Mouse (Mus musculus) lung, embryonic 15.5 days (tissue): Measurements from ENCODE around the gene Dyrk1a. TPM values are rescaled to one million over a fixed set of nuclear protein-coding genes. Genes with fewer than 3 reads are reported as not detected.

Source experiments
- ATAC-seq: fragments of 200-750 bp; cut with Nextera tagmentation; 2 replicates; pipeline ENCODE4 v1.8.0; 2017; ENCODE audit warnings: moderate number of reproducible peaks, borderline replicate concordance; ENCODE audit not compliant: low FRiP score, low TSS enrichment; ENCODE audit errors: extremely low read depth
- H3K27ac ChIP-seq: fragments of 300-500 bp; sonication (generic); 2 replicates; pipeline ENCODE4 v1.5.1; 2015; ENCODE audit warnings: moderate library complexity, mild to moderate bottlenecking, inconsistent platforms
- H3K27me3 ChIP-seq: fragments of 300-500 bp; sonication (generic); 2 replicates; pipeline ENCODE4 v1.6.1; 2015; ENCODE audit warnings: inconsistent platforms
- H3K36me3 ChIP-seq: fragments of 300-500 bp; sonication (generic); 2 replicates; pipeline ENCODE4 v1.6.1; 2015; ENCODE audit warnings: inconsistent platforms
- H3K4me1 ChIP-seq: fragments of 300-500 bp; sonication (generic); 2 replicates; pipeline ENCODE4 v1.6.1; 2015; ENCODE audit warnings: inconsistent platforms
- H3K4me2 ChIP-seq: fragments of 300-500 bp; sonication (generic); 2 replicates; pipeline ENCODE4 v1.6.1; 2015; ENCODE audit warnings: inconsistent platforms, mild to moderate bottlenecking, moderate library complexity
- H3K4me3 ChIP-seq: fragments of 300-500 bp; sonication (generic); 2 replicates; pipeline ENCODE4 v1.5.1; 2015; ENCODE audit warnings: mild to moderate bottlenecking, inconsistent platforms
- H3K9ac ChIP-seq: fragments of 300-500 bp; sonication (generic); 2 replicates; pipeline ENCODE4 v1.6.1; 2015; ENCODE audit warnings: inconsistent platforms
- H3K9me3 ChIP-seq: fragments of 300-500 bp; sonication (generic); 2 replicates; pipeline ENCODE4 v1.6.1; 2016; ENCODE audit warnings: inconsistent platforms
- WGBS: fragments of 180-500 bp; shearing (Covaris S2); methylation state at CpG from one replicate; pipeline ENCODE4 v1.1.7; 2015; 5-methylcytosine and 5-hydroxymethylcytosine counted together
- polyA plus RNA-seq: library from polyadenylated mRNA; unstranded; fragments of >200 nt; fragmentation: Nextera tagmentation; extraction: Ambion mirVana; gene quantifications from 2 replicates; pipeline ENCODE4 v1.2.1, GENCODE M21; 2015

Gene Dyrk1a
- polyA plus RNA-seq, 1 experiment from 2014 or later: 8.0 TPM

DNA sequence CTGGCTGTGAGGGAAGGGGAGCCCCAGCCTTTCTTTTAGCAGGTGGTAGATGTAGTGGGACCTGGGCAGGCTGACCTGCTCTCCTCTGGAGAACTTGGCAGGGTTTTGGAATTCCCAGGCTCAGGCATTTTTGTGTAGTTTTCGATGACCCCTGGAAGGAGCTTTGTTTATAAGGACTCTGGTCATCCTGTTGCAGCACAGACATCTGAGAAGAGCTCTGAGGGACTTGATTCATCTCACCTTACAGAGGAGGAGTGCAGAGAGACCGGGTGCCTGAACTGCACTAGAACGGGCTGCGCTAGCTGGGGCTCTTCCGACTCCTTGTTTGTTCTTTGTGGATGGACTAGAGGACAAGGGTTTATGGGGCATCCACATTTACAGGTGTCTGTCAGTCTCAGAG is 5.9 kb downstream of the Dyrk1a start:
- Histone ChIP-seq H3K36me3 (no peaks in the 10 kb centered on the region), H3K27me3 (no peaks in the 10 kb centered on the region), H3K4me2 (no peak overlapping the region), H3K27ac (no peak overlapping the region), H3K9ac (no peak overlapping the region), H3K4me3 (no peak overlapping the region), H3K9me3 (no peaks in the 10 kb centered on the region), H3K4me1 (peaks cover 59% of the 10 kb centered on the region)
- 45% methylated on average over 5 of the region's 5 CpGs for WGBS
- no peak for ATAC-seq

DNA sequence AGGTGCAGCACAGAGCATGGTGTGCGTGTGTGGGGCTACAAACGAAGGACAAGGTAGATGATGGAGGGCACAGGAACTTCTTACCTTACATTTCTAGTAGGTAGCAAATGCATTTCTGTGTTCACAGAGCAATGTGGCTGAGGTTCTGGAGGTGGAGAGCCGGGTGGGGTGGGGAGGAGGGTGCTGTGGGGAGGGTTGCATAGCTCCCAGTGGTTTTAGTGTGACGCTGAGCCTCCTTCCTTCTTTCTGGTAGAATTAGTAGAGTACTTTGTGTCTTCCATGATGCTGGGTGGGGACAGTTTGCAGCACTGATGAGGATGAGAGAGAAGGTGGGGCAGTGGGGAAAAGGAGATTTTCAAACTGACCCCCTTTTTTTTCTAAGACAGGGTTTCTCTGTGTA is 9.5 kb downstream of the Dyrk1a start:
- peaks cover 55% of the 10 kb centered on the region for H3K4me1 ChIP-seq
- H3K27ac ChIP-seq: no peak overlapping the region
- WGBS: 95% methylated on average over 4 of the region's 4 CpGs
- ATAC-seq: no peak
- H3K9ac ChIP-seq: no peak overlapping the region
- H3K4me2 ChIP-seq: no peak overlapping the region
- no peaks in the 10 kb centered on the region for H3K36me3 ChIP-seq
- no peaks in the 10 kb centered on the region for H3K27me3 ChIP-seq
- H3K4me3 ChIP-seq: no peak overlapping the region
- no peaks in the 10 kb centered on the region for H3K9me3 ChIP-seq

- ATAC-seq: no peak
- H3K4me1 ChIP-seq: peaks cover 47% of the 10 kb centered on the region
- H3K4me2 ChIP-seq: no peak overlapping the region
- no peaks in the 10 kb centered on the region for H3K36me3 ChIP-seq
- H3K9ac ChIP-seq: no peak overlapping the region
- 29% methylated on average over 7 of the region's 7 CpGs for WGBS
- H3K27ac ChIP-seq: 0 out of 2 replicates have a peak overlapping the region, but pooled peaks have one; percentile 8
- no peaks in the 10 kb centered on the region for H3K27me3 ChIP-seq
- no peak overlapping the region for H3K4me3 ChIP-seq
- H3K9me3 ChIP-seq: no peaks in the 10 kb centered on the region
Observed at GRCm38 (mm10) chr16:94580844-94581405, 11.1 kb downstream of the Dyrk1a start.

DNA sequence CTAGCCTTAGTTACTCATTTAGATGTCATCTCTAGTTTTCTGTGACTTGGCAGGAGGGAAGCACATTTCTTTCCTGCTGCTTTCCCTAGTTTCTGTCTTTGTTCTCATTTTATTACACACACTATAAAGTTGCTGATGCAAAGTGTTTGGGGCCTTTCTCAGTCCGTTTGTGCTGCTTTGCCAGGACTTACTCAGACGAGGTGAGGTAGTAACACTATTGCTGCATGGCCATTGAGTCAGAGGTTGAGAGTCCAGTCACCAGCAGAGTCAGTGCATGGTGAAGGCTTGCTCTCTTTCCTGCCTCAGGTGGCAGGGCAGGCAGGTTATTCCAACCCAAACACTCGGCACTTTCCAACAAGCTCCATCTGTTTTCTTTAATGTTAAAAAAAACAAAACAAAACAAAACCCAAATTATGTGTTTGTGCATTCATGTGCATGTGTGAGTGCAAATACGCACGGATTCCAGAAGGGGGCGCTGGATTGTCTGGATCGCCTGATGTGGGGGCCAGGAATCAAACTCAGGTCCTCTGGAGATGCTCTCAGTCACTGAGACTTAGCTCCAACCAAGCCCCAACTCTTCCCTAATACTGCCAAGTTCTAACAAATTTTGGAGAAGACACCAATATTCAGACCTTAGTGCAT is 16.7 kb downstream of the Dyrk1a start:
- H3K36me3 ChIP-seq: no peaks in the 10 kb centered on the region
- no peak for ATAC-seq
- peaks cover 67% of the 10 kb centered on the region for H3K4me1 ChIP-seq
- H3K9me3 ChIP-seq: no peaks in the 10 kb centered on the region
- H3K27ac ChIP-seq: no peak overlapping the region
- no peaks in the 10 kb centered on the region for H3K27me3 ChIP-seq
- no peak overlapping the region for H3K4me2 ChIP-seq
- no peak overlapping the region for H3K4me3 ChIP-seq
- WGBS: 59% methylated on average over 7 of the region's 7 CpGs
- no peak overlapping the region for H3K9ac ChIP-seq

- no peaks in the 10 kb centered on the region for H3K36me3 ChIP-seq
- peaks cover 66% of the 10 kb centered on the region for H3K4me1 ChIP-seq
- H3K27ac ChIP-seq: no peak overlapping the region
- no peak overlapping the region for H3K4me2 ChIP-seq
- WGBS: 63% methylated on average over 4 of the region's 4 CpGs
- no peak for ATAC-seq
- no peaks in the 10 kb centered on the region for H3K9me3 ChIP-seq
- H3K4me3 ChIP-seq: no peak overlapping the region
- no peaks in the 10 kb centered on the region for H3K27me3 ChIP-seq
- H3K9ac ChIP-seq: no peak overlapping the region
Observed at GRCm38 (mm10) chr16:94587461-94587860, 17.7 kb downstream of the Dyrk1a start.

- peaks cover 60% of the 10 kb centered on the region for H3K4me1 ChIP-seq
- WGBS: 64% methylated on average over 8 of the region's 8 CpGs
- H3K27ac ChIP-seq: no peak overlapping the region
Observed at GRCm38 (mm10) chr16:94588171-94588570, 18.4 kb downstream of the Dyrk1a start.

GRCm38 (mm10) chr16:94588974-94589373 is 19.2 kb downstream of the Dyrk1a start:
- Histone ChIP-seq H3K4me2 (no peak overlapping the region), H3K4me1 (peaks cover 54% of the 10 kb centered on the region), H3K9me3 (no peaks in the 10 kb centered on the region), H3K27me3 (no peaks in the 10 kb centered on the region), H3K27ac (no peak overlapping the region), H3K36me3 (no peaks in the 10 kb centered on the region), H3K9ac (no peak overlapping the region), H3K4me3 (no peak overlapping the region)
- WGBS: 72% methylated on average over 6 of the region's 6 CpGs
- no peak for ATAC-seq

More at GRCm38 (mm10) chr16:94588171-94588570, 18.4 kb downstream of the Dyrk1a start:
- 0 out of 2 replicates have a peak, but pooled peaks have one; percentile 49 for ATAC-seq
- Histone ChIP-seq H3K4me3 (no peak overlapping the region), H3K27me3 (no peaks in the 10 kb centered on the region), H3K4me2 (no peak overlapping the region), H3K36me3 (no peaks in the 10 kb centered on the region), H3K9ac (no peak overlapping the region), H3K9me3 (no peaks in the 10 kb centered on the region)

DNA sequence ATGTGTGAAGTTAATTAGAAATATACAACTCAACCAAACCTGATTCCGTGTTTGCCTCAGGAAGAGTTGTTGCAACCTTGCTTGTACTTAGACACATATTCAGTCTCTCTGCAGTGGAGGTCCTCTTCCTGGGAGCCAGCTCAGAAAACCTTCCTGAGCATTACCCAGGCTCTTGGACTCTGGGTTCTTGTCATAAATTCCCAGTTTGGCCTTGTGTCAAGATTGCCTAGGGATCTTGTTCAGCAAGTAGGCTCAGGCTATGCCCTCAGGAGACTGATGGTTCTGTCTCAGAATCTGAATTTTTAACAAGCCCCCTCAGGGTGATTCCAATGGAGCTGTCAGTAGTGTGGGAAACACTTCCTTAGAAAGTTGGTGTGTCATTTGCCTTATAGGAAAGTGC is 19.8 kb downstream of the Dyrk1a start:
- H3K27me3 ChIP-seq: no peaks in the 10 kb centered on the region
- WGBS: 84% methylated on average over 1 of the region's 1 CpGs
- H3K9ac ChIP-seq: no peak overlapping the region
- no peaks in the 10 kb centered on the region for H3K9me3 ChIP-seq
- H3K4me2 ChIP-seq: no peak overlapping the region
- no peak for ATAC-seq
- peaks cover 54% of the 10 kb centered on the region for H3K4me1 ChIP-seq
- H3K27ac ChIP-seq: no peak overlapping the region
- H3K4me3 ChIP-seq: no peak overlapping the region
- H3K36me3 ChIP-seq: no peaks in the 10 kb centered on the region

DNA sequence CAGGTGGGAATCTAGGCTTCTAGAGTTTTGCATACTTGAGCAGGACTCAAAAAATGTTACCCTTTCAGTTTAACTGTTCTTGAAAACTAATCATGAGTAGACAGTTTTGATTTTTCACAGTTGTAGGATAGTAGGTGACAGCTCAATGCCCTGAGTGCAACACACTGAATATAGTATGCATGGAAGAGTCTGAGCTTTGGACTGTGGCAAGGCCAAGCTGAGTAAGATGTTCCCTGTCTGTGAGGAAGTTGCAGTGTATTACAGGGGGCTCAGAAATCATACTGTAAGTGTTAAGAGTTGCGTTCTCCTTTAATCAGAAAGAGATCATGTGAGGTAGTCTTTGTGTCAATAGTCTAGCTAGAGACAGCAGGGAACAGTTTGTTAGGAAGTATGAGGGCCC is 20.4 kb downstream of the Dyrk1a start:
- Histone ChIP-seq H3K9me3 (no peaks in the 10 kb centered on the region), H3K27me3 (no peaks in the 10 kb centered on the region), H3K9ac (no peak overlapping the region), H3K36me3 (no peaks in the 10 kb centered on the region), H3K4me2 (no peak overlapping the region), H3K4me3 (no peak overlapping the region), H3K4me1 (peaks cover 50% of the 10 kb centered on the region), H3K27ac (no peak overlapping the region)
- ATAC-seq: no peak
- 80% methylated on average over 1 of the region's 1 CpGs for WGBS

DNA sequence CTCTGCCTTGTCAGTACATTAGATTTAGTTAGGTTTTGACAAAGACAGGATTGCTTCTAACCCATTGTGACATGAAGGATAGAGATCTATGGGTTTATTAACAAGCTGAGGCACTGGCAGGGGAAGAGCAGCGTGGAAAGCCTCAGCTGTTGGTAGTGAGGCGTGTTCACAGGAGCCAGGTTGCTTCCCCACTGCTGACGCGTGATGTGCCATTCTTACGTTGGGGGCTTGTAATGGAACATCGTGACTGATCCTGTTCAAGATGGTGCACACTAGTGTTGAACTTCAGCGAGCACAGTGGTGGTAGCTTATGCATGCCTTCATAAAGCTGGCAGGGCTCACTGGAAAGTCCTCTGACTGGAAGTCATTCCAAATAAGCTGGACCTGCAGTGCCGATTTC is 21.2 kb downstream of the Dyrk1a start:
- no peak overlapping the region for H3K27ac ChIP-seq
- H3K4me3 ChIP-seq: no peak overlapping the region

DNA sequence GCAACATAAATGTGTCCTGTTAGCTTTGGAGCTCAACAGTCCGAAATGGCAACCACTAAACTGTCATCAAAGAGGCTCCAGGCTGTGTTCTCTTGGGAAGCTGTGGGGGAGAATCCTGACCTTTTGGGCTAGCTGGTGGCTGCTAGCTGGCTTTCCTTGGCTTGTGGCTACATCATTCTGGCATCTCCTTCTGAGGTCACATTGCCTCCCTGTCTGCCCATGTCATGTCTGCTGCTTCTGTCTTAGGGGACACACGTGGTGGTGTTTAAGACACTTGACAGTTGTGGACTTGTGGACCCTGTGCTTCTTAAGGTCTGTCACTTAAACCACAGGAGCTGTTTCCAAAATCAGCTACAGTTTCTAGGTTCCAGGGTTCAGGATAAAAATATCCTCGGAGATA is 21.7 kb downstream of the Dyrk1a start:
- H3K36me3 ChIP-seq: no peaks in the 10 kb centered on the region
- no peak overlapping the region for H3K27ac ChIP-seq
- no peak overlapping the region for H3K4me2 ChIP-seq
- ATAC-seq: no peak
- H3K4me3 ChIP-seq: no peak overlapping the region
- 72% methylated on average over 3 of the region's 3 CpGs for WGBS
- H3K9ac ChIP-seq: no peak overlapping the region
- no peaks in the 10 kb centered on the region for H3K27me3 ChIP-seq
- H3K9me3 ChIP-seq: no peaks in the 10 kb centered on the region
- H3K4me1 ChIP-seq: peaks cover 51% of the 10 kb centered on the region

More for the DNA sequence above, 21.2 kb downstream of the Dyrk1a start:
- Histone ChIP-seq H3K9me3 (no peaks in the 10 kb centered on the region), H3K27me3 (no peaks in the 10 kb centered on the region), H3K4me2 (no peak overlapping the region), H3K36me3 (no peaks in the 10 kb centered on the region), H3K9ac (no peak overlapping the region), H3K4me1 (peaks cover 53% of the 10 kb centered on the region)
- 83% methylated on average over 8 of the region's 8 CpGs for WGBS
- ATAC-seq: no peak

DNA sequence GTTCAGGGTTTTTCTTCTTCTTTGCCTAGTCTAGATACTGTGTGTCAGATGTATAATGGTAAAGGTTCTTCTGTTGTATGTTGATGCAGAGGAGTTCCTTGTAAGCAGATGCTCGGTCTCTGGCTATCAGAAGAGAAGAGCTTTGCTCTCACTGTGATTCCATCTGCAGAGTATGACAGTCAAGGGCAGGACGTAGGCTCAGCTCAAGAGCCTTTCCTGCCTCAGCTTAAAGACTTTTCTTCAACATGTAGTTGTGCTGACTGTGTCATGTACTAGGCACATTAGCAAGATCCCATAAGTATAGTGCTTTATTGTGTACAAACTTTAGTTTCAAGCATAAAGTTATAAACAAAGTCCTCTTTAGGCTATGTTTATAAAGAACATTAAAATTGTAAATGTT is 26.8 kb downstream of the Dyrk1a start:
- no peak overlapping the region for H3K4me2 ChIP-seq
- no peak overlapping the region for H3K9ac ChIP-seq
- no peaks in the 10 kb centered on the region for H3K27me3 ChIP-seq
- no peak overlapping the region for H3K4me3 ChIP-seq
- H3K9me3 ChIP-seq: no peaks in the 10 kb centered on the region
- H3K27ac ChIP-seq: no peak overlapping the region
- peaks cover 40% of the 10 kb centered on the region for H3K4me1 ChIP-seq
- H3K36me3 ChIP-seq: no peaks in the 10 kb centered on the region
- no peak for ATAC-seq
- WGBS: 59% methylated on average over 2 of the region's 2 CpGs
